Mouse (Mus musculus): Measurements from ENCODE around the gene Msh3. TPM values are rescaled to one million over a fixed set of nuclear protein-coding genes. Genes with fewer than 3 reads are reported as not detected.

Msh3 gene
- polyA plus RNA-seq, 1 experiment from 2014 or later: 32.7 TPM

DNA sequence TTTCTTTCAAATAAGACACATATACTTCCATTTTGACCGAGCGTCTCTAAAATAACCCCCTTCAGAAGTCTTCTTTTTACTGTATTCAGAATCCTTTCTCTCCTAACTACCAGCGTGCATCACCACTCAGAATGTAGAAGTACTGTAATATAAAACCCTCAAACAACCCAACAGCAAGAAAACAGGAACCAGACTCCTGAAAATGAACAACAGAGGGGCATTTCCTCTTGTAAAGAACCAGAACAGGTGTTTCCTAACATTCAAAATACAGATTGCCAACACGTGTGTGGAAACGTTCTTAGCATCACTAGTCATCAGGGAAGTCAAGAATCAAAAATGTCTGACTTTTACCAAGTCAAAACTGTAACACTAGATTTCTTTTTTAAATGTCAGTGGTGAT, 34.0 kb downstream of the Msh3 start:
- no peak overlapping the region for H3K9ac ChIP-seq
- ATAC-seq (ENCODE audit: low FRiP score): no peak
- no peaks in the 10 kb centered on the region for H3K9me3 ChIP-seq (replicated peaks)
- H3K4me3 ChIP-seq: no peak overlapping the region
- H3K4me2 ChIP-seq (replicated peaks): no peak overlapping the region
- H3K4me1 ChIP-seq: no peaks in the 10 kb centered on the region
- H3K27me3 ChIP-seq: no peaks in the 10 kb centered on the region
- WGBS: 92% methylated on average over 5 of the region's 5 CpGs
- no peak overlapping the region for H3K27ac ChIP-seq
- peaks cover 5% of the 10 kb centered on the region; the same call in 1 of the 2 replicates for H3K36me3 ChIP-seq

DNA sequence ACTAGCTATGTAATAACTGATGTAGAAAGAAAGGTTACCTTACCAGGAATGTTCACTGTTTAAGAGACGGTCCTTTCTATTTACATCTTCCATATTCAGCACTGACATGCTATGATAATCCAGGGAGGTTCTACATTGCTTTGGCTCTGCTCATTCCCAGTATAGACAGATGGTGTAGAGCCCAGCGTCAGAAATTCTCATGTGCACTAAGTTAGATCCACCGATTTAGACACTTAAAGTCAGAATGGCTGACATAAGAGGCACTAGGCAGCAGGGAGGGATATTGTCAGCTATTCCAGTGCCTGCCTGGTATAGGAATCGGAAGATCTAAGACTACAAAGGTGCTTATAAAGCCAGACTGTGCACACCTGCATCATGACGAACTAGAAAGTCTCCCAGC, 40.2 kb downstream of the Msh3 start:
- H3K36me3 ChIP-seq: peaks cover 20% of the 10 kb centered on the region
- 92% methylated on average over 5 of the region's 5 CpGs for WGBS
- H3K27ac ChIP-seq: no peak overlapping the region
- no peaks in the 10 kb centered on the region for H3K27me3 ChIP-seq
- H3K4me1 ChIP-seq: no peaks in the 10 kb centered on the region
- no peak for ATAC-seq (ENCODE audit: low FRiP score)
- H3K9ac ChIP-seq: no peak overlapping the region
- H3K4me3 ChIP-seq: no peak overlapping the region
- H3K4me2 ChIP-seq (replicated peaks): no peak overlapping the region
- H3K9me3 ChIP-seq (replicated peaks): no peaks in the 10 kb centered on the region

- Histone ChIP-seq H3K4me2 (replicated peaks) (no peak within 1 kb of the TSS), H3K27ac (no peak within 1 kb of the TSS), H3K9me3 (replicated peaks) (no peaks in the 10 kb centered on the region), H3K27me3 (no peaks in the 10 kb centered on the region), H3K4me3 (no peak within 1 kb of the TSS), H3K9ac (no peak within 1 kb of the TSS), H3K36me3 (peaks cover 21% of the 10 kb centered on the region), H3K4me1 (no peaks in the 10 kb centered on the region)
- WGBS: 97% methylated on average over 11 of the region's 11 CpGs
- no peak for ATAC-seq (ENCODE audit: low FRiP score)
Observed at GRCm38 (mm10) chr13:92305680-92306079, 49.1 kb downstream of the Msh3 start, which contains the start of gene Gm20379. TSS of gene Gm20379 (plus strand) at chr13:92305980.

DNA sequence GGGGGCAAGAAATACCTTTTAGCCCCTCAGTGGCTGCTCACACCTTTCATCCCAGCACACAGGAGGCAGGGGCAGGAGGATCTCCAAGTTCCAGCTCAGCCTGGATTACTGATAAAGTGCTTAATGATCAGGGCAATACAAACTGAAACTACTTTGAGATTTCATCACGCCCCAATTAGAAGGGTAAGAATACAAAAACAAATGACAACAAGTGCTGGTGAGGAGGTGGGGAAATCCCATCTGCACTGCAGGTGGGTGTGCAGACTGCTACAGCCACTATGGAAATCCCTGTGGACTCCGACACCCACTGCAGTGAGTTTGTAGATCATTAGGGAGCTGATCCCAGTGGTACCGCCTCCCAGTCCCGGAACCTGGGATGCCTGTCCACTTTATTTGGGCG, 50.5 kb downstream of the Msh3 start:
- peaks cover 21% of the 10 kb centered on the region for H3K36me3 ChIP-seq
- H3K27ac ChIP-seq: no peak overlapping the region
- no peaks in the 10 kb centered on the region for H3K9me3 ChIP-seq (replicated peaks)
- no peak overlapping the region for H3K4me3 ChIP-seq
- ATAC-seq (ENCODE audit: low FRiP score): no peak
- no peak overlapping the region for H3K4me2 ChIP-seq (replicated peaks)
- H3K9ac ChIP-seq: no peak overlapping the region
- WGBS: 96% methylated on average over 5 of the region's 5 CpGs
- no peaks in the 10 kb centered on the region for H3K27me3 ChIP-seq
- H3K4me1 ChIP-seq: no peaks in the 10 kb centered on the region

- ATAC-seq (ENCODE audit: low FRiP score): no peak
- H3K9me3 ChIP-seq (replicated peaks): no peaks in the 10 kb centered on the region
- no peaks in the 10 kb centered on the region for H3K4me1 ChIP-seq
- H3K4me3 ChIP-seq: no peak overlapping the region
- H3K27ac ChIP-seq: no peak overlapping the region
- no peak overlapping the region for H3K9ac ChIP-seq
- H3K36me3 ChIP-seq: peaks cover 11% of the 10 kb centered on the region
- no peak overlapping the region for H3K4me2 ChIP-seq (replicated peaks)
- no peaks in the 10 kb centered on the region for H3K27me3 ChIP-seq
- WGBS: 84% methylated on average over 8 of the region's 8 CpGs
Observed at GRCm38 (mm10) chr13:92303062-92303948, 51.5 kb downstream of the Msh3 start.

GRCm38 (mm10) chr13:92302466-92302865, 52.3 kb downstream of the Msh3 start:
- ATAC-seq (ENCODE audit: low FRiP score): no peak
- WGBS: 85% methylated on average over 4 of the region's 4 CpGs
- no peaks in the 10 kb centered on the region for H3K27me3 ChIP-seq
- H3K4me3 ChIP-seq: no peak overlapping the region
- no peaks in the 10 kb centered on the region for H3K4me1 ChIP-seq
- H3K9ac ChIP-seq: no peak overlapping the region
- H3K4me2 ChIP-seq (replicated peaks): no peak overlapping the region
- H3K36me3 ChIP-seq: peaks cover 5% of the 10 kb centered on the region; the same call in 1 of the 2 replicates
- H3K9me3 ChIP-seq (replicated peaks): no peaks in the 10 kb centered on the region
- no peak overlapping the region for H3K27ac ChIP-seq

- no peak for ATAC-seq (ENCODE audit: low FRiP score)
- no peaks in the 10 kb centered on the region for H3K27me3 ChIP-seq
- H3K27ac ChIP-seq: no peak overlapping the region
- no peaks in the 10 kb centered on the region for H3K4me1 ChIP-seq
- H3K9me3 ChIP-seq (replicated peaks): no peaks in the 10 kb centered on the region
- WGBS: 83% methylated on average over 4 of the region's 4 CpGs
- no peak overlapping the region for H3K9ac ChIP-seq
- no peak overlapping the region for H3K4me3 ChIP-seq
- H3K36me3 ChIP-seq: peaks cover 5% of the 10 kb centered on the region; the same call in 1 of the 2 replicates
- no peak overlapping the region for H3K4me2 ChIP-seq (replicated peaks)
Observed at GRCm38 (mm10) chr13:92301754-92302153, 53.0 kb downstream of the Msh3 start.

GRCm38 (mm10) chr13:92299522-92299921, 55.3 kb downstream of the Msh3 start:
- H3K4me3 ChIP-seq: no peak overlapping the region
- H3K9ac ChIP-seq: no peak overlapping the region
- H3K9me3 ChIP-seq (replicated peaks): no peaks in the 10 kb centered on the region
- no peak overlapping the region for H3K4me2 ChIP-seq (replicated peaks)
- H3K27me3 ChIP-seq: no peaks in the 10 kb centered on the region
- ATAC-seq (ENCODE audit: low FRiP score): no peak
- H3K4me1 ChIP-seq: no peaks in the 10 kb centered on the region
- no peak overlapping the region for H3K27ac ChIP-seq
- 89% methylated on average over 1 of the region's 1 CpGs for whole genome bisulfite sequencing
- 0 out of 2 replicates have a peak, but pooled peaks cover 5% of the 10 kb centered on the region for H3K36me3 ChIP-seq

DNA sequence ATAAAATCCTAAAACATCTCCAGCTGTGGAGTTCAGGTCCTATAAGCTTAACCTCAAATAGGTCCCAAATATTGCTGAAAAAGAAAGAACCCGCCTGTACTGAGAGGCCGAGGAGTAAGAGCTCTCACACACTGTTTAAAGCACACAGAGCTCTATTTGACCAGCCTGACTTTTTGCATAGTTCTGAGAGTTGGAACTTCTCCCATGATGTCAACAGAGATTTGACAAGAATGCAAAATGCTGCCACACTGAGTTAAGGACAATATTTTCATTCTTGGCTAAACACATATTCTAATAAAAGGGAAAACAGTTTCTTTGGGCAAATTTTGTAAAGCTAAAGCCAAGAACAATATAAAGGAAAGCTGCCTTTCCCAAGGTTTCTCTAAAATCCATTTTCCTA, 57.8 kb downstream of the Msh3 start:
- no peak for ATAC-seq (ENCODE audit: low FRiP score)
- Histone ChIP-seq H3K9me3 (replicated peaks) (no peaks in the 10 kb centered on the region), H3K4me2 (replicated peaks) (no peak overlapping the region), H3K4me3 (no peak overlapping the region), H3K27me3 (no peaks in the 10 kb centered on the region), H3K27ac (no peak overlapping the region), H3K9ac (no peak overlapping the region), H3K36me3 (0 out of 2 replicates have a peak, but pooled peaks cover 8% of the 10 kb centered on the region), H3K4me1 (no peaks in the 10 kb centered on the region)
- WGBS: 95% methylated on average over 2 of the region's 2 CpGs

GRCm38 (mm10) chr13:92296490-92296889, 58.3 kb downstream of the Msh3 start:
- Histone ChIP-seq H3K9ac (no peak overlapping the region), H3K4me2 (replicated peaks) (no peak overlapping the region), H3K9me3 (replicated peaks) (no peaks in the 10 kb centered on the region), H3K4me3 (no peak overlapping the region), H3K36me3 (0 out of 2 replicates have a peak, but pooled peaks cover 8% of the 10 kb centered on the region), H3K4me1 (no peaks in the 10 kb centered on the region), H3K27ac (no peak overlapping the region), H3K27me3 (no peaks in the 10 kb centered on the region)
- no peak for ATAC-seq (ENCODE audit: low FRiP score)
- WGBS: 98% methylated on average over 4 of the region's 4 CpGs

- Histone ChIP-seq H3K27ac (no peak overlapping the region), H3K36me3 (peaks cover 13% of the 10 kb centered on the region; the same call in 1 of the 2 replicates), H3K4me3 (no peak overlapping the region), H3K9me3 (replicated peaks) (no peaks in the 10 kb centered on the region), H3K4me2 (replicated peaks) (no peak overlapping the region), H3K9ac (no peak overlapping the region), H3K27me3 (no peaks in the 10 kb centered on the region), H3K4me1 (no peaks in the 10 kb centered on the region)
- ATAC-seq (ENCODE audit: low FRiP score): no peak
- 95% methylated on average over 5 of the region's 5 CpGs for WGBS
Observed at GRCm38 (mm10) chr13:92293883-92294282, 60.9 kb downstream of the Msh3 start.

DNA sequence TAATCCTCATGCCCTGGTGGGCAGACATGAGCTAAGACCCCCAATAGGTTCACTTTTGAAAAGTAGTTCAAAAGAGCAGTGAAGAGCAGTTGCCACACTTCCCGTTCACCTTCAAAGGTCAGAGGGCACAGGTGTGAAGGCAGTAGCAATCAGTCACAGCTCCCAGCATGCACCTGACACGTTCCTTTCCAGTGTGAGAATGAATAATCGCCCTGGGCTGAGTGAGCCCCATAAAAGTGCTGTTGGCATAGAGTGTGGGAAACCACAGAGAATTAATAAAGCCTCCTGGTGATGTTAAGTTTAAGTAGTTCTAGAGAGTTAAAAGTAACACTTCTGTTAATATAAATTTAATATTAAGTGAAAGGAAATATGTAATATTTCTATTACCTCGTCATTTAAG, 63.2 kb downstream of the Msh3 start:
- Histone ChIP-seq H3K4me2 (replicated peaks) (no peak overlapping the region), H3K4me3 (no peak overlapping the region), H3K9me3 (replicated peaks) (no peaks in the 10 kb centered on the region), H3K9ac (no peak overlapping the region), H3K36me3 (peaks cover 12% of the 10 kb centered on the region; the same call in 1 of the 2 replicates), H3K27ac (no peak overlapping the region), H3K4me1 (no peaks in the 10 kb centered on the region), H3K27me3 (no peaks in the 10 kb centered on the region)
- no peak for ATAC-seq (ENCODE audit: low FRiP score)
- 73% methylated on average over 4 of the region's 4 CpGs for WGBS

- H3K4me2 ChIP-seq (replicated peaks): no peak overlapping the region
- no peak for ATAC-seq (ENCODE audit: low FRiP score)
- H3K4me3 ChIP-seq: no peak overlapping the region
- no peak overlapping the region for H3K9ac ChIP-seq
- WGBS: 94% methylated on average over 2 of the region's 2 CpGs
- no peaks in the 10 kb centered on the region for H3K4me1 ChIP-seq
- H3K36me3 ChIP-seq: 0 out of 2 replicates have a peak, but pooled peaks cover 6% of the 10 kb centered on the region
- no peaks in the 10 kb centered on the region for H3K27me3 ChIP-seq
- H3K27ac ChIP-seq: no peak overlapping the region
- H3K9me3 ChIP-seq (replicated peaks): no peaks in the 10 kb centered on the region
Observed at GRCm38 (mm10) chr13:92277027-92277426, 77.8 kb downstream of the Msh3 start.

Measured in hindbrain, embryonic 12.5 days (tissue).